Mouse (Mus musculus) heart, embryonic 15.5 days (tissue): Measurements from ENCODE around the gene Dhcr7. TPM values are rescaled to one million over a fixed set of nuclear protein-coding genes. Genes with fewer than 3 reads are reported as not detected.

ENCODE experiments used
- ATAC-seq: fragments of 200-750 bp; cut with Nextera tagmentation; replicated peaks from 2 replicates; pipeline ENCODE4 v1.8.0; 2017; ENCODE audit warnings: low read depth, moderate TSS enrichment; ENCODE audit not compliant: insufficient number of reproducible peaks, insufficient read depth, low FRiP score
- H3K27ac ChIP-seq: fragments of 300-500 bp; sonication (generic); 2 replicates; pipeline ENCODE4 v1.5.1; 2015; ENCODE audit warnings: mild to moderate bottlenecking, inconsistent platforms
- H3K27me3 ChIP-seq: fragments of 300-500 bp; sonication (generic); 2 replicates; pipeline ENCODE4 v1.6.1; 2015; ENCODE audit warnings: inconsistent platforms
- H3K36me3 ChIP-seq: fragments of 300-500 bp; sonication (generic); 2 replicates; pipeline ENCODE4 v1.6.1; 2015; ENCODE audit warnings: mild to moderate bottlenecking, inconsistent platforms
- H3K4me1 ChIP-seq: fragments of 300-500 bp; sonication (generic); replicated peaks from 2 replicates; pipeline ENCODE4 v1.6.1; 2015; ENCODE audit warnings: inconsistent platforms
- H3K4me2 ChIP-seq: fragments of 300-500 bp; sonication (generic); 2 replicates; pipeline ENCODE4 v1.6.1; 2015; ENCODE audit warnings: inconsistent platforms, mild to moderate bottlenecking, moderate library complexity
- H3K4me3 ChIP-seq: fragments of 300-500 bp; sonication (generic); 2 replicates; pipeline ENCODE4 v1.5.1; 2015; ENCODE audit warnings: mild to moderate bottlenecking, inconsistent platforms
- H3K9ac ChIP-seq: fragments of 300-500 bp; sonication (generic); 2 replicates; pipeline ENCODE4 v1.6.1; 2015; ENCODE audit warnings: mild to moderate bottlenecking, inconsistent platforms
- H3K9me3 ChIP-seq: fragments of 300-500 bp; sonication (generic); replicated peaks from 2 replicates; pipeline ENCODE4 v1.6.1; 2016; ENCODE audit warnings: inconsistent platforms
- WGBS: fragments of 180-500 bp; shearing (Covaris S2); methylation state at CpG from one replicate; pipeline ENCODE4 v1.1.7; 2015; ENCODE audit warnings: mixed read lengths; 5-methylcytosine and 5-hydroxymethylcytosine counted together
- microRNA-seq: library from miRNA; unstranded; fragments of <30 nt; microRNA quantifications from one replicate; pipeline ENCODE4, GENCODE M21; 2016
- polyA plus RNA-seq: library from polyadenylated mRNA; unstranded; fragments of >200 nt; fragmentation: Nextera tagmentation; extraction: Ambion mirVana; gene quantifications from 2 replicates; pipeline ENCODE4 v1.2.1, GENCODE M21; 2015

Dhcr7 gene
- polyA plus RNA-seq, 1 experiment from 2014 or later: 14.1 TPM

GRCm38 (mm10) chr7:143892361-143892760 is 69.4 kb downstream of the Dhcr7 start:
- no peak for ATAC-seq

More at GRCm38 (mm10) chr7:143892361-143892760, 69.4 kb downstream of the Dhcr7 start:
- Histone ChIP-seq H3K4me3 (no peak overlapping the region), H3K9me3 (no peaks in the 10 kb centered on the region), H3K9ac (no peak overlapping the region), H3K4me1 (no peaks in the 10 kb centered on the region), H3K4me2 (no peak overlapping the region), H3K36me3 (no peaks in the 10 kb centered on the region), H3K27me3 (no peaks in the 10 kb centered on the region), H3K27ac (no peak overlapping the region)
- WGBS: 64% methylated on average over 2 of the region's 2 CpGs

Small RNA genes lying within 50 kb of the gene (microRNA-seq; reads per million reads assigned to microRNA genes)
- not detected for gene Gm22064

Other genes with a start within 250 kb of the Dhcr7 start
- 24.7 and 34.5 TPM in 2 replicates for gene Cars, start 223.1 kb upstream of the Dhcr7 start, polyA plus RNA-seq
- 0.64 and 0.86 TPM in 2 replicates for gene Tnfrsf26, start 194.4 kb upstream of the Dhcr7 start, polyA plus RNA-seq
- 2.7 and 2.8 TPM in 2 replicates for gene Tnfrsf22, start 173.5 kb upstream of the Dhcr7 start, polyA plus RNA-seq
- gene Tnfrsf23, start 137.3 kb upstream of the Dhcr7 start, polyA plus RNA-seq: 1.9 and 3.0 TPM in 2 replicates
- gene Osbpl5, start 66.2 kb upstream of the Dhcr7 start, polyA plus RNA-seq: 31.2 and 39.7 TPM in 2 replicates
- gene Mrgprg, start 56.2 kb upstream of the Dhcr7 start, polyA plus RNA-seq: not detected in 2 replicates
- gene Mrgpre, start 38.6 kb upstream of the Dhcr7 start, polyA plus RNA-seq: 1.4 and 2.8 TPM in 2 replicates
- gene Nadsyn1, start 296 bp upstream of the Dhcr7 start, polyA plus RNA-seq: 8.3 and 9.4 TPM in 2 replicates
- gene Gm498, start 43.7 kb downstream of the Dhcr7 start, polyA plus RNA-seq: not detected in 2 replicates
- 0.50 and 0.81 TPM in 2 replicates for gene Shank2, start 178.8 kb downstream of the Dhcr7 start, polyA plus RNA-seq